Mouse (Mus musculus) C2C12 (cell line): ENCODE results near the gene Wdr35. TPM values are rescaled to one million over a fixed set of nuclear protein-coding genes. Genes with fewer than 3 reads are reported as not detected.

Source experiments
- H3K27me3 ChIP-seq: one replicate; pipeline ENCODE4 v1.6.1; 2011; ENCODE audit not compliant: control insufficient read depth, insufficient read depth, insufficient read length
- H3K36me3 ChIP-seq: one replicate; pipeline ENCODE4 v1.6.1; 2011; ENCODE audit not compliant: control insufficient read depth, insufficient read depth
- H3K4me3 ChIP-seq: one replicate; pipeline ENCODE4 v1.5.1; 2011; ENCODE audit warnings: mild to moderate bottlenecking, control low read depth; ENCODE audit not compliant: poor library complexity, insufficient read depth, severe bottlenecking
- H3K79me2 ChIP-seq: one replicate; pipeline ENCODE4 v1.6.1; 2011; ENCODE audit not compliant: control insufficient read depth, insufficient read depth
- H3K79me3 ChIP-seq: one replicate; pipeline ENCODE4 v1.6.1; 2011; ENCODE audit warnings: low read depth, control low read depth
- H3ac ChIP-seq: one replicate; pipeline ENCODE3; 2011; ENCODE audit warnings: low read depth; ENCODE audit not compliant: control insufficient read depth, insufficient read length
- CEBPB ChIP-seq: IDR thresholded peaks from one replicate; pipeline ENCODE4 v1.6.1; 2011; ENCODE audit warnings: low read depth, mild to moderate bottlenecking, control low read depth, moderate library complexity
- CTCF ChIP-seq: IDR thresholded peaks from one replicate; pipeline ENCODE4 v1.5.1; 2011; ENCODE audit not compliant: control insufficient read depth, insufficient read depth, insufficient read length
- FOSL1 ChIP-seq: IDR thresholded peaks from one replicate; pipeline ENCODE4 v1.8.0; 2011; ENCODE audit warnings: mild to moderate bottlenecking, low read length; ENCODE audit not compliant: poor library complexity, insufficient read depth, severe bottlenecking
- MAX ChIP-seq: IDR thresholded peaks from one replicate; pipeline ENCODE4 v1.6.1; 2011; ENCODE audit warnings: mild to moderate bottlenecking, control low read depth
- MYOD1 ChIP-seq: IDR thresholded peaks from one replicate; pipeline ENCODE4 v1.6.1; 2011; ENCODE audit warnings: low read depth; ENCODE audit not compliant: control insufficient read depth, insufficient read length
- MYOG ChIP-seq: IDR thresholded peaks from one replicate; pipeline ENCODE4 v1.6.1; 2011; ENCODE audit not compliant: control insufficient read depth, insufficient read length; ENCODE audit errors: extremely low read depth
- USF1 ChIP-seq: IDR thresholded peaks from one replicate; pipeline ENCODE4 v1.6.1; 2011; ENCODE audit warnings: low read depth, mild to moderate bottlenecking, control low read depth, moderate library complexity
- polyA plus RNA-seq: library from polyadenylated mRNA; unstranded; fragments of >200 nt; fragmentation: generic; extraction: Trizol; gene quantifications from one replicate; pipeline ENCODE4 v1.2.1, GENCODE M21; 2012; ENCODE audit warnings: missing spikeins

Gene Wdr35
- polyA plus RNA-seq, 1 experiment = 9.1 TPM

GRCm38 (mm10) chr12:8975076-8975475, 1.4 kb downstream of the Wdr35 start:
- no peak overlapping the region for H3ac ChIP-seq
- no peak for TF ChIP-seq CEBPB
- no peak for TF ChIP-seq MAX
- TF ChIP-seq FOSL1 = no peak
- TF ChIP-seq USF1 = no peak
- no peak for TF ChIP-seq MYOG
- TF ChIP-seq MYOD1 = no peak
- TF ChIP-seq CTCF = no peak
- H3K79me2 ChIP-seq = peaks cover 9% of the 10 kb centered on the region
- H3K27me3 ChIP-seq = no peaks in the 10 kb centered on the region
- H3K36me3 ChIP-seq = peaks cover 16% of the 10 kb centered on the region
- peaks cover 2% of the 10 kb centered on the region for H3K79me3 ChIP-seq
- no peak overlapping the region for H3K4me3 ChIP-seq

- Histone ChIP-seq H3K36me3 (peaks cover 16% of the 10 kb centered on the region), H3K27me3 (no peaks in the 10 kb centered on the region), H3ac (no peak overlapping the region), H3K4me3 (no peak overlapping the region), H3K79me2 (no peaks in the 10 kb centered on the region), H3K79me3 (no peaks in the 10 kb centered on the region)
- TF ChIP-seq MAX (no peak), CTCF (no peak), CEBPB (no peak), MYOG (no peak), FOSL1 (no peak), USF1 (no peak), MYOD1 (no peak)
Measured at GRCm38 (mm10) chr12:8993231-8993630, 19.5 kb downstream of the Wdr35 start.

GRCm38 (mm10) chr12:8998318-8998717, 24.6 kb downstream of the Wdr35 start:
- Histone ChIP-seq H3K79me3 (no peaks in the 10 kb centered on the region), H3K27me3 (no peaks in the 10 kb centered on the region), H3K79me2 (no peaks in the 10 kb centered on the region), H3K4me3 (no peak overlapping the region), H3K36me3 (peaks cover 3% of the 10 kb centered on the region), H3ac (no peak overlapping the region)
- TF ChIP-seq CEBPB (no peak), CTCF (no peak), USF1 (no peak), MYOD1 (no peak), MYOG (no peak), MAX (no peak), FOSL1 (no peak)

GRCm38 (mm10) chr12:9002038-9002648, 28.5 kb downstream of the Wdr35 start:
- TF ChIP-seq CTCF (peak; percentile 56), CEBPB (no peak), USF1 (no peak), MYOG (no peak)
- H3K79me2 ChIP-seq = no peaks in the 10 kb centered on the region

GRCm38 (mm10) chr12:9007146-9007545, 33.5 kb downstream of the Wdr35 start:
- Histone ChIP-seq H3K27me3 (no peaks in the 10 kb centered on the region), H3K4me3 (no peak overlapping the region), H3K79me3 (no peaks in the 10 kb centered on the region), H3ac (no peak overlapping the region), H3K79me2 (no peaks in the 10 kb centered on the region), H3K36me3 (peaks cover 10% of the 10 kb centered on the region)
- no peak for TF ChIP-seq MYOG
- no peak for TF ChIP-seq USF1
- no peak for TF ChIP-seq MYOD1
- TF ChIP-seq MAX = no peak
- no peak for TF ChIP-seq CTCF
- no peak for TF ChIP-seq CEBPB
- TF ChIP-seq FOSL1 = no peak

More at GRCm38 (mm10) chr12:9002038-9002648, 28.5 kb downstream of the Wdr35 start:
- H3ac ChIP-seq = no peak overlapping the region
- H3K4me3 ChIP-seq = no peak overlapping the region
- no peaks in the 10 kb centered on the region for H3K27me3 ChIP-seq
- H3K36me3 ChIP-seq = peaks cover 7% of the 10 kb centered on the region
- no peaks in the 10 kb centered on the region for H3K79me3 ChIP-seq

GRCm38 (mm10) chr12:9007811-9008210, 34.1 kb downstream of the Wdr35 start:
- Histone ChIP-seq H3K4me3 (no peak overlapping the region), H3ac (no peak overlapping the region)
- TF ChIP-seq MYOD1 (no peak), CTCF (no peak), MYOG (no peak), FOSL1 (no peak), CEBPB (no peak), MAX (no peak), USF1 (no peak)

More at GRCm38 (mm10) chr12:9007811-9008210, 34.1 kb downstream of the Wdr35 start:
- Histone ChIP-seq H3K27me3 (no peaks in the 10 kb centered on the region), H3K79me2 (no peaks in the 10 kb centered on the region), H3K36me3 (peaks cover 15% of the 10 kb centered on the region), H3K79me3 (no peaks in the 10 kb centered on the region)
